Mouse (Mus musculus) liver, embryonic 16.5 days (tissue): ENCODE data around the gene Map2k6. TPM values are rescaled to one million over a fixed set of nuclear protein-coding genes. Genes with fewer than 3 reads are reported as not detected.

Source experiments
- ATAC-seq: fragments of 200-750 bp; cut with Nextera tagmentation; 2 replicates; pipeline ENCODE4 v1.8.0; 2017; ENCODE audit warnings: low read depth, mild to moderate bottlenecking, moderate number of reproducible peaks, moderate library complexity
- H3K27ac ChIP-seq: fragments of 300-500 bp; sonication (generic); 2 replicates; pipeline ENCODE4 v1.5.1; 2014; ENCODE audit warnings: mild to moderate bottlenecking, low read length
- H3K27me3 ChIP-seq: fragments of 300-500 bp; sonication (generic); 2 replicates; pipeline ENCODE4 v1.6.1; 2014; ENCODE audit warnings: low read depth, low read length, mixed read lengths; ENCODE audit not compliant: control insufficient read depth, insufficient read depth
- H3K36me3 ChIP-seq: fragments of 300-500 bp; sonication (generic); 2 replicates; pipeline ENCODE4 v1.6.1; 2014; ENCODE audit warnings: mild to moderate bottlenecking; ENCODE audit not compliant: control insufficient read depth, insufficient read depth
- H3K4me1 ChIP-seq: fragments of 300-500 bp; sonication (generic); 2 replicates; pipeline ENCODE4 v1.6.1; 2014; ENCODE audit warnings: low read depth, low read length, mixed read lengths; ENCODE audit not compliant: control insufficient read depth
- H3K4me2 ChIP-seq: fragments of 300-500 bp; sonication (generic); 2 replicates; pipeline ENCODE4 v1.6.1; 2014; ENCODE audit warnings: low read depth, low read length, mixed read lengths
- H3K4me3 ChIP-seq: fragments of 300-500 bp; sonication (generic); 2 replicates; pipeline ENCODE4 v1.5.1; 2014; ENCODE audit warnings: low read depth, mild to moderate bottlenecking, low read length
- H3K9ac ChIP-seq: fragments of 300-500 bp; sonication (generic); 2 replicates; pipeline ENCODE4 v1.6.1; 2014; ENCODE audit warnings: low read depth, low read length
- H3K9me3 ChIP-seq: fragments of 300-500 bp; sonication (generic); replicated peaks from 2 replicates; pipeline ENCODE4 v1.6.1; 2016; ENCODE audit warnings: low read length; ENCODE audit not compliant: control insufficient read depth
- WGBS: fragments of 180-500 bp; shearing (Covaris S2); extraction: QIAGEN DNeasy Blood & Tissue Kit; methylation state at CpG from one replicate; pipeline ENCODE4 v1.1.7; 2014; ENCODE audit not compliant: insufficient replicate concordance; 5-methylcytosine and 5-hydroxymethylcytosine counted together
- polyA plus RNA-seq: library from polyadenylated mRNA; unstranded; fragments of >200 nt; fragmentation: Nextera tagmentation; extraction: Ambion mirVana; gene quantifications from 2 replicates; pipeline ENCODE4 v1.2.1, GENCODE M21; 2015

The Map2k6 gene
- polyA plus RNA-seq, 1 experiment from 2014 or later, result 5.5 TPM

DNA sequence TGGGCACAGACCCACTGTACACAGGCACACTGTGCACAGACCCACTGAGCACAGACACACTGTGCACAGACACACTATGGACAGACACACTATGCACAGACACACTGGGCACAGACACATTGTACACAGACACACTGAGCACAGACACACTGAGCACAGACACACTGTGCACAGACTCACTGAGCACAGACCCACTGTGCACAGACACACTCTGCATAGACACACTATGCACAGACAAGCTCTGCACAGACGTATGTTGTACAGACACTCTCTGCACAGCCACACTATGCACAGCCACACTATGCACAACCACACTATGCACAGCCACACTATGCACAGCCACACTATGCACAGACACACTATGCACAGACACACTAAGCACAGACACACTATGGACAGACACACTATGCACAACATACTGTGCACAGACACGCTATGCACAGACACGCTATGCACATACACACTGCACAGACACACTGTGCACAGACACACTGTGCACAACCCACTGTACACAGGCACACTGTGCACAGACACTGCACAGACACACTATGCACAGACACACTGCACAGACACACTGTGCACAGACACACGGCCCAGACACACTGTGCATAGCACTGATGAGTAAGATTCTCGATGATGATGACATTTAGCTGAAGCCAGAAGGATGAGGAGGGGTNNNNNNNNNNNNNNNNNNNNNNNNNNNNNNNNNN, 54.7 kb downstream of the Map2k6 start:
- Histone ChIP-seq H3K4me2 (no peak overlapping the region), H3K27me3 (no peaks in the 10 kb centered on the region), H3K4me3 (no peak overlapping the region), H3K27ac (no peak overlapping the region), H3K36me3 (no peaks in the 10 kb centered on the region), H3K9ac (no peak overlapping the region), H3K4me1 (peaks cover 36% of the 10 kb centered on the region), H3K9me3 (no peaks in the 10 kb centered on the region)
- 87% methylated on average over 5 of the region's 5 CpGs for WGBS
- ATAC-seq, result no peak

DNA sequence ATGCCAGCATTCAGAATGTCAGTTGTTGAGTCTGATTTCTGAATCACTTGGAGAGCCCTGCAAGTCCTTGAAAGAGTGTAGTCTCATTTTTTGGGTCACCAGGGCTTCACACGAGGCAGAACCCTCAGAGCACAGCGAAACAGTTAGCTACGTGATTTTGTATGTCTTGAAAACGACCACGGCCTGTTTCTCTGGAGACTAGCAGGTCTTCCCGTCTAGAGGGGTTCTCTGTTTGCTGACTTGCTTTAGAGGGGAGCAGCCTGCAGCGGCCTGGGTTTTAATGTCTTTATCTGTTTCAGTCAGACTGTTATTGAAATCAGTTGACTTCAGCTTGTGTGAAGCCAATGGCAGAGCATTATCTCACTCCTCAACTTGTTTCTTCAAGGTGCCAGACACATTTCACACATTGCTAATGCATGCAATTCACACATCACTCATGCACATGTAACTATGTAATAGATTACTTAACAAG, 58.6 kb downstream of the Map2k6 start:
- peak overlapping the region; percentile 24; the same call in 1 of the 2 replicates for H3K9ac ChIP-seq
- H3K27ac ChIP-seq, result peak overlapping the region; percentile 72
- ATAC-seq, result peak; percentile 81
- 33% methylated on average over 7 of the region's 7 CpGs for WGBS
- no peaks in the 10 kb centered on the region for H3K27me3 ChIP-seq
- peaks cover 53% of the 10 kb centered on the region for H3K4me1 ChIP-seq
- no peaks in the 10 kb centered on the region for H3K9me3 ChIP-seq
- H3K36me3 ChIP-seq, result no peaks in the 10 kb centered on the region
- H3K4me3 ChIP-seq, result no peak overlapping the region
- peak overlapping the region; percentile 22 for H3K4me2 ChIP-seq

DNA sequence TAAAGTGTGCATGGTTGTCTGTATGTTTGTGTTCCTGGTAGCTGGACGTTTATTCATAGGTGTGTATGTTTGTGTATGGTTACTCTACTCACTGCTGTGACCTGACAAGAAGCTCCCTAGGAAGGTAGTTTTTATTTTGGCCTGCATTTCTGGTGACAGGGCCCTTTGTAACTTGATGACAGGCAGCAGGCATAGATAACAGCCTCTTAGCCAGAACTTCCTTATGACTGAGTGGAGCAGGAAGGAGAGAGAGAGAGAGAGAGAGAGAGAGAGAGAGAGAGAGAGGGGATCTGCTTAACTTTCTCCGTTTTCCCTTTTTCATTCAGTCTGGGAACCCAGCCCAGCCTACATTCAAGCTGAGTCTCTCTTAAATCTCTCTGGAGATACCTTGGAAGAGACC, 61.6 kb downstream of the Map2k6 start:
- no peaks in the 10 kb centered on the region for H3K9me3 ChIP-seq
- H3K27me3 ChIP-seq, result no peaks in the 10 kb centered on the region
- H3K4me3 ChIP-seq, result no peak overlapping the region
- peaks cover 74% of the 10 kb centered on the region for H3K4me1 ChIP-seq
- H3K36me3 ChIP-seq, result no peaks in the 10 kb centered on the region
- peak overlapping the region; percentile 73 for H3K27ac ChIP-seq
- ATAC-seq, result no peak
- H3K4me2 ChIP-seq, result no peak overlapping the region
- 13% methylated on average over 2 of the region's 2 CpGs for WGBS
- peak overlapping the region; percentile 24; the same call in 1 of the 2 replicates for H3K9ac ChIP-seq

DNA sequence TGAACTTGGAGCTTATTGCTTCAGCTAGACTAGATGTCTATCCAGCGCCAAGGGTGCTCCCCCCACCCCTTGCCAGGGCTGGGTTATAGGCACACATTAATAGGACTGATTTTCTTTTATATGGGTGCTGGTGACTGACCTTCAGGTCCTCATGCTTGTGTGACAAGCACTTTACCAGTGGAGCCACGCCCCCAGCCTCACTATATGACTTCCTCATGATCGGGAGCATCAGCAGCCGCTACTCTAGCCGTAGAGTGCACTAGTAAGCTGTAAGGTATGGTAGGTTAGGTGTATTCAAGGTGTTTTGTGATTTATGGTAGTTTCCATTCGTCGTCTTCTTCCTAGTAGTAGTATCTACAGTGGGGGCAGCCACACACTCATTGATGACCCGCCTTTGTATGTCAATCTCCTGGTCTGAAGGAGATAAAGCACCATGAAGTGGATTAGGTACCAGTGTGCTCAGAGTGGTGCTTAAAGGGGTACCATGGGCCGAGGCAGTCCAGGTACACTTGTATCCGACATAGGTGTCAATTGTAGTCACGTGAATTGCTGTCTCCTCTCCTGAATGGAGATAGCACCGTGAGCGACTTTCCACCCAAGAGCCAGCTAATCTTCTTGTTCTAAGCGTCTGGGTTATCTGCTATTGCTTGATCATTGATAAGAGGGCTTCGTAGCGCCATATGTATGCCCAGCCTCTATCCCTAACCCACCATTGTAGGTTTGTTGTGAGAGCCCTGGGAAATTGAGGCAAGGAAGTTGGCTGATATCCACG, 62.8 kb downstream of the Map2k6 start:
- Histone ChIP-seq H3K27ac (peak overlapping the region; percentile 95), H3K4me1 (peaks cover 71% of the 10 kb centered on the region), H3K4me2 (no peak overlapping the region), H3K36me3 (no peaks in the 10 kb centered on the region), H3K27me3 (no peaks in the 10 kb centered on the region), H3K9me3 (no peaks in the 10 kb centered on the region), H3K4me3 (no peak overlapping the region), H3K9ac (no peak overlapping the region)
- ATAC-seq, result no peak
- WGBS, result 64% methylated on average over 17 of the region's 17 CpGs

DNA sequence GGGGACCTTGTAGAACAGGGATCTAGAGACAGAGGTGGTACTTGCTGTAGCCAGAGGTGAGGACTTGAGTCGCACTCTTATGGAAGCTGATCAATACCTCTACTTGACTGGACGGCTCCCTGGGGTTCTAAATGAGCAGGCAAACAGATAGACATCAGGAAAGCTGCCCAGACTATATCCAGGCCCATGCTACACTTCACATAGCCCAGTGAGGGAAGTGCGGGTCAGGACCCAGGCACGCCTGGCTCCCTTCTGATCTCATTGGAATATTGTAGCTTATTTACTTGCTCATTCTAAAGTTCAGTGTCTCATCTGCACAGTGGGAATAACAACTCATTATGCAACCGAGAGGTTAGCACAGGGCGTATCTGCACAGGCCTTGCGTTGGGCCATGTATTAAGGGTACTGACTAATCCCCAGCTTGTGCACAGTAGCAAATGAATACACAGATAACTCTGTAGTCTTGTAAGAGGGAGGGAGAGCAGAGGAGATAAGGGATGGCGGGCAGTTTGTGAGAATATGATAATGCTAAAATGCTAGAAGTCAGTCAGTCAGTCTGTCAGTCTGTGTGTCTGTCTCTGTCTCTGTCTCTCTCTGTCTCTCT, 64.2 kb downstream of the Map2k6 start:
- H3K9ac ChIP-seq, result peak overlapping the region; percentile 57
- peak; percentile 97 for ATAC-seq
- H3K27ac ChIP-seq, result peak overlapping the region; percentile 95
- H3K4me2 ChIP-seq, result peak overlapping the region; percentile 63
- H3K27me3 ChIP-seq, result no peaks in the 10 kb centered on the region
- H3K9me3 ChIP-seq, result no peaks in the 10 kb centered on the region
- WGBS, result 16% methylated on average over 8 of the region's 8 CpGs
- peak overlapping the region; percentile 26 for H3K4me3 ChIP-seq
- no peaks in the 10 kb centered on the region for H3K36me3 ChIP-seq
- H3K4me1 ChIP-seq, result peaks cover 58% of the 10 kb centered on the region

DNA sequence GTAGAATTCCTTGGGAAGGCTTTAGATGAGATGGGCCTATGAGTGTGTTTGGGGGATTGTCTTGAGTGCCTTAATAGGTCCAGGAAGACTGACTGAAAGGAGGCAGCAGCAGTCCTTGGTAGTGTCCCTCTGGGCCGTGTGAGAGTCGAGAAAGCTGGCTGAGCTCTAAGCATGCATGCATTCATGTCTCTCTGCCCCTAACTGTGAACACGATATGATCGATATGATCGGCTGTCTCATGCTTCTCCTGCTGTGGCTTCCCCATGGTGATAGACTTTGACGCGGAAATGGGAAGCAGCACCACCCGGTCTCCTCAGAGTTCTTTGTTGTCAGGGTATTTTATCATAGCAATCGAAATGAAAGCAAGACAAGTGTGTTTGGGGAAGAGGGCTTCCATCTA, 64.9 kb downstream of the Map2k6 start:
- peak; percentile 63 for ATAC-seq
- H3K27me3 ChIP-seq, result no peaks in the 10 kb centered on the region
- H3K9me3 ChIP-seq, result no peaks in the 10 kb centered on the region
- H3K27ac ChIP-seq, result peak overlapping the region; percentile 95
- H3K4me3 ChIP-seq, result peak overlapping the region; percentile 26
- H3K4me2 ChIP-seq, result peak overlapping the region; percentile 63
- WGBS, result 16% methylated on average over 9 of the region's 9 CpGs
- no peaks in the 10 kb centered on the region for H3K36me3 ChIP-seq
- H3K9ac ChIP-seq, result peak overlapping the region; percentile 57
- H3K4me1 ChIP-seq, result peaks cover 53% of the 10 kb centered on the region

DNA sequence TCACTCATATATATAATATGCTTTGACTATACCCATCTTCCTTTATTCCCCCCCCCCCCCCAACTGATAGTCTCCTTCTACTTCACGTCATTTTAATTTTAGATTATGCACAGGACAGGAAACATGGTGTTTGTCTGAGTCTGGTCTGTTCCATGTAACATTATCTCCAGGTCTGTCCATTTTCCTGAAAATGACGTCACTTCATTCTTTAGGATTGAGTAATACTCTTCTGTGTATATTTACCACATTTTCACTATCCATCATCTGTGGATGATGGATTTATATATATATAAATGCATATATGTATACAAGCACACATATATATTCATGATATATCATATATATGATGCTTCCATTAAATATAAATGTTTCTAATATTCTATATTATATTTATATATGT, 70.1 kb downstream of the Map2k6 start:
- Histone ChIP-seq H3K4me3 (no peak overlapping the region), H3K27me3 (no peaks in the 10 kb centered on the region), H3K4me2 (no peak overlapping the region), H3K9me3 (no peaks in the 10 kb centered on the region), H3K27ac (no peak overlapping the region), H3K9ac (no peak overlapping the region), H3K4me1 (peaks cover 6% of the 10 kb centered on the region), H3K36me3 (no peaks in the 10 kb centered on the region)
- WGBS, result 58% methylated on average over 2 of the region's 2 CpGs
- ATAC-seq, result no peak

DNA sequence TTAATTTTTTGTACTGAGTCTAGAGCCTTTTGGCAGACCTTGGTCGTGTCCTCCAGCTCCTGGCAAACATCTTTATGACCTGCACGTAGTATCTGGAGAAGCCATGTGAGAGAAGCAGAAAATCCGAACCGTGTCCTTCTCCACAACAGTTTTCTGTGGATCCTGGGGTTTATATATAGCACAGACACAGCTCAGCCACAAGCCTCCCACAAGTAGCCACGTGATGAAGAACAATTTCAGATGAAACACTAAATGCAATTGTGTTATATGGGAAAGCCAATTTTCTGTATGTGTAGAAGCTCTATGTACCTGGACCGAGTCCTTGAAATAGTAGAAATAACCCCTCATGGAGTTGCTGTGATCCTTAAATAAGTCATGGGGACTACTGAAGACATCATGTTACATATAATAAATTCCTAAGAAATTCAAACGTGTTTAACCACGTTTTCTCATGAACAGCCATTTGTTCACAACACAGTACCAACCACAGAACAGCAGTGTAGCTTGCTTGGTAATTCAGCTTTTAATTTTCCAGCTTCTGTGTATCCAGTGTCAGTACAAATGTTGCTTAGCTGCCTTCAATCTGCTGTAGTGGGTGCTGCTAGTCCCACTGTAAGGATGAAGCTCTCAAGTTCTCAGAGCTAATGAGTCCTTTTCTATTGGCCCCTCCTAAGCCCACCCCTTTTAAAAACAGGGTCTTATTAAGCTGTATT, 71.8 kb downstream of the Map2k6 start:
- no peak overlapping the region for H3K4me3 ChIP-seq
- no peak for ATAC-seq
- no peaks in the 10 kb centered on the region for H3K27me3 ChIP-seq
- no peak overlapping the region for H3K4me2 ChIP-seq
- H3K27ac ChIP-seq, result no peak overlapping the region
- no peaks in the 10 kb centered on the region for H3K36me3 ChIP-seq
- no peaks in the 10 kb centered on the region for H3K9me3 ChIP-seq
- 73% methylated on average over 8 of the region's 8 CpGs for WGBS
- H3K4me1 ChIP-seq, result peaks cover 3% of the 10 kb centered on the region
- no peak overlapping the region for H3K9ac ChIP-seq
